Mouse (Mus musculus) CD8-positive naive resting alpha-beta T cell, adult 57 days (primary cell): Measurements from ENCODE around the gene Pdik1l. TPM values are rescaled to one million over a fixed set of nuclear protein-coding genes. Genes with fewer than 3 reads are reported as not detected.

ENCODE experiments used
- total RNA-seq: library from RNA; stranded (reverse); gene quantifications from one replicate; pipeline ENCODE4 v1.2.4, GENCODE M21; 2023

The Pdik1l gene
- total RNA-seq = 10.2 TPM

DNA sequence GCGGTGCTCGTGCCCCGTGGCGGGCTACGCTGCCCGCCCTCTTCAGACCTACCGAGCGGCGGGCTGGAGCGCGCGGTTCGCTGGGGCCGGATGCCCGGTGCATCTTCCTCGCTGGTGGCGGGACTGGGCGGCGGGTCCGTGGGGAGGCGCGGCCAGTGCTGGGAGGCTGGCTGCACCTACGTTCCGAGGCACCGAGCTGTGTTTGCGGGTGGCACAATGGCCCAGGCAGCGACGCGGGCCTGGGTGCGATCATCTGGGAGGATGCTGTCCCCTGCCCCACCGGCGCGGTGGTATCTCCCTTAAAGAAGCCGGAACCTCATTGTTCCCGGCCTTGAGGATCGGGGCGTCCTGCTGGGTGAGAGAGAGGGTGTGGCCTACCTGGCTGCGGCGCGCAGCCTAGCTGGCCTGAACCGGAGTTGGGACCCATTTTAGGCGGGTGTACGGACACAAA lies at the start of gene Pdik1l:
Gene Pdik1l, minus strand, starts transcription at position 321 of the 451 bp plus-strand sequence.

DNA sequence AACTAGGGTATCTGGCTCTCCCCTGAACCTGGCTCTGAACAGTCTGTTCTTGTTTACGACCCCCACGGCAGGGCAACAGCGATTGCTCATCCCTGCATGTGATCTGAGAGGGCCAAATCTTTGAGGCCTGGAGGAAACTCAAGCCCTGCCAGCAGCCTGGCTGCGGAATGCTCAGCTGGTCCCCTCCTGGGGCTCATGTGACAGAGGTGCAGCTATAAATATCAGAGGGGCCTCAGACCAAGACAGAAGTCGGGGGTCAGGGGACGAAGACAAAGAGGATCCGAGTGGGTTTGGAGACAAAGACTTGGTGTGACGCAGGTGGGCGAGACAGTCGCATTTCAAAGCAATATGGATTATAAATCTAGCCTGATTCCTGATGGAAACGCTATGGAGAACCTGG lies 27.2 kb upstream of the Pdik1l start, which contains the start of gene Trim63:
Gene Trim63, plus strand, starts transcription at position 245 of the 400 bp plus-strand sequence.

DNA sequence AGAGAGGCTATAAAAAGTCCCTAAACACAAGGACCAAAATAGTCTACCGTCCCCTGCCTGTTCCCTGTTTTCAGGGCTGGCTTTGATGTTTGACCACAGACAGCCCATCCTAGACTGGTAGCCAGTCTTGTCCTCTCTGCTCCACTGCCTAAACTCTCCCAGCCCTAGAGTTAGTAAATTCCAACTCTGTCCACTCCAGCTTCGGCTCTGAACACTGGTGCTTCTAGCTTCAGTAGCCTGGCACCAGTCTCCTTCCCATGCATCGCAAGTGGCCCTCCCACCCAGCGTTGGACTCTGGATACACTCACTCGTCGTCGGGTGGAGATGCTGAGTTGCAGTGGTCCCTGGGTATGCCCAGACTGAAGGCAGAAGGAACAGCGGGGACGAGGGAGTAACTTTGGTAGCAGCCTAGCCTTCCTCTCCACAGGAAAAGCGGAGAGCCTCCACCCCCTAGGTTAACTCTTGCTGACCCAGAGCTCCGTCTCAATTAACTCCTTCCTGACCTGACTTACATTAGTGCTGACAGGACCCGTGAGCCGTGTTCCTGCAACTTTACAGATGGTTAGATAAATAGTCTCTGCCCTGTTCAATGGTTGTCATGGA lies 33.9 kb downstream of the Pdik1l start, which contains the start of gene Grrp1:
Gene Grrp1, minus strand, starts transcription at position 385 of the 603 bp plus-strand sequence.

DNA sequence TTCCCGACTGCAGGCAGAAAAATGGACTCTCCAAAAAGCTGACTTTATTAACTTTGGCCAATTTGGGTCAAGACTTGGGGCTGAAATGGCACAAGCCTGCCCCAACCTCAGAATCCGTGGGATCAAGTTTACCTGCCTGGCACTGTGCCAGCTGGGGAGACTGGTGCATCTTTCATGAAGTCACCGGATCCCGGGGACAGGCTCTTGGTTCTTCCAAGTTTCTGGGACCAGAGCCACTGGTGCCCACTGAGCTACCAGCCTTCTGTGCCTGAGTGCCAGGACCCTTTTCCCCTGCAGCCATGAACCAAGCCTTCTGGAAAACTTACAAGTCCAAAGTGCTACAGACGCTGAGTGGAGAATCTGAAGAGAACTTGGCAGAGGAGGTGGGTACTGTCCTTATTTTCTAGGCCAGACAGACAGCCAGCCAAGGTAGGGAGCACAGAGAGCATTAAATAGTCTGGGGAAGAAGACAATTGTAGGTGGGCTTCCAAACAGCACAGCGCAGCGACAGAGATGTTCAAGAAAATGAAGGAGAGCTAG lies 40.9 kb downstream of the Pdik1l start, which contains the start of gene Gm30191:
Gene Gm30191, plus strand, starts transcription at position 217 of the 540 bp plus-strand sequence.

DNA sequence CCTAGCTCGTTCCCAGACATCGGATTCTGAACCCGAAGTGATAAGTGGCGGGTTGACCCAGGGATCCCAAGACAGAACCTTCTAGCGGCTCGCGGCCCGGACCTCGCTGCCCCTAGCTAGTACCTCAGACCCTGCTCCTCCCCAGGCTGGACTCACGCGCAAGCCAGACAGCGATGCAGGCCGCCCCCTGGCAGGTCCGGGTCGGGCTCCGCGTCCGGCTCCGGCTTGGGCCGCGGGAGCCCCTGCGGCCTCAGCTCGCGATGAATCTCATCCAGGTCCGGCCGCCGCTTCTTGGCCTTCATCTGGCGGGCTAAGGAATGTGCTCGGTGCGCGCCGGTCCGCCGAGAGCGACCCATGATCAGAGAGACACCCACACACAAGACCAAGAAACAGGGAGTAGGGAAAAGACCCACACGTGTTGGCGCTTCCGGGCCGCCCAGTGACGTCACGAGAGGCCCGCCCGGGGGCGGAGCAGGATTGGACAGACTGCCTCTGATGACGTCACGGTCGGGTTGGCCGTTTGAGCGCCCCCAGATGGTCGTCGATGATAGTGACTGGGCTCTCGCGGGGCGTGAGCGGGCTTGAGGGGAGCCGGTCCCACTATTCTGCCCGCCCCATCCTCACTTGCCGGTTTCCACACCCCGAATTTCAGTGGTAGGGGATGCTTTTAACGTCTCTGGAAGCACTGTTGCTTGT lies 42.4 kb downstream of the Pdik1l start, which contains the start of gene Zfp593:
Gene Zfp593, minus strand, starts transcription at position 445 of the 696 bp plus-strand sequence.

DNA sequence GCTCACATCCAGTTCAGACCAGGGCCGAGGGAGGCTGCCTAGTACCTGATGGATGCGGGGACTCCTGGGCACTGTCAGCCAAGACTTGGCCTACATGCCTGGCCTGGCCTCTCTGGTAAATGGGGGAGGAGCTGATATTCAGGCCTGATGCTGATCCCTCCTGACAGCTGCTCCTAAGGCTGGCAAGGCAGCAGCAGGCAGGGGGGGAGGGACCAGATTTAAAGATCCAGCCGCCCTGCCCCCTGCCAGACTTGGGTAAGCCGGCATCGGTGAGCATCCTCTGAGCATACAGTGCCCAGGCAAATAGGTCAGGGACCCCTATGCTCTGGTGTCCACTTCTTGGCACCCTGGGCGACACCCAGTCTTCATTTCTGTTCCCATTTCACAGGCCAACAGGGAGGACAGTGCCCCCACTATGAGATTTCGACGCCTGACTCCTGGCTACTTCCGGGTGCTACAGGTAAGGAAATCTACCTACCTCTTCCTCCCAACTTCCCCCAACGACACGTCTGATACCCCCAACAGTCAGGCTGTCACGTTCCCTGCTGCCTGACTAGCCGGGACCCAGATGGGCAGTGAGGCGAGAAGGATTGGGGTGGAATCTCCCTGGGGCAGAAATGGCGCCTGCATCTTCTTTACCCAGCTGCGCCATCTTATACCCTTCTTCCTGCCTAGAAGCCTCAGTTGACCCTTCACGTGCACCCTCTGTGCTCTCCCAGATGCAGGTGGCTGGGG lies 44.0 kb downstream of the Pdik1l start, which contains the start of gene E130218I03Rik:
Gene E130218I03Rik, plus strand, starts transcription at position 147 of the 735 bp plus-strand sequence.

DNA sequence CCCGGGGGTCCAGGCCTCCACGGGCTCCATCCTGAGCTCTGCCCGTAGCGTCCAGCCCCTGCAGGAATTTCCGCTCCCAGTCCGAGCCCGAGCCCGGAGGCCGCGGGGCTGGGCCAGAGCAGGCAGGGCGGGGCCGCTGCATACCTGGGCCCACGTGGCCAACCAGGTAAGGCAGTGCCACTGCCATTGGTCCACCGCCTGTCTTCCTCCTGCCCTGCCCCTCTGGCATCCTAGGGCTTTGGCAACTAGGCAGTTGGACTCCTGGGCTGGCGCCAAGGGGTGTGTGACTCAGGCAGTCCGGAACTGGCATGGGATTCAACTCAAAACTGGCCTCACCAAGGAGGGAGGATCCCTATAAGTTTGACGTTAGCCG lies 49.4 kb downstream of the Pdik1l start, which contains the start of gene Cnksr1:
Gene Cnksr1, minus strand, starts transcription at position 121 of the 373 bp plus-strand sequence.

DNA sequence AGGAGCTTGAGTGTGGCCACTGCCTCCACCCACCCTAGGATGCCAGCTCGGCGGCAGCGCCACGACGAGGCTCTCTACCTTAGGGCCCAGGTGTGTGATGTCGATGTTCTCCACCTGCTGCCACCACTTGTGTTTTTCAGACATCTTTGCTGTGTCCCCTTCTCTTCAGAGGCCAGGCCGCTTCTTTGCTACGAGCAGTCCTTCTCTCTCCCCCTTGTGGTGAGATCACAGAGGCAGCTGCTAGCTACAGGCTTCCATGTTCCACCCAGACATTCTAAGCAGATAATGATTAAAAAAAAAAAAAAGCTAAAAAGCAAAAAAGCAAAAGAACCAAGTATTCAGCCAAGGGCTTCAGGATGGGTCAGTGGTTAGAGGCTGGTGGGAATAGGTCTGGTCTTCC lies 60.5 kb downstream of the Pdik1l start, which contains the start of gene Catsper4:
Gene Catsper4, minus strand, starts transcription at position 190 of the 400 bp plus-strand sequence.

Other genes with a start within 250 kb of the Pdik1l start
- gene Zfp683, start 234.1 kb downstream of the Pdik1l start, total RNA-seq = 2.2 TPM
- 6.2 TPM for gene Crybg2, start 227.1 kb downstream of the Pdik1l start, total RNA-seq
- 1,033 TPM for gene Cd52, start 192.8 kb downstream of the Pdik1l start, total RNA-seq
- gene Ubxn11, start 185.3 kb downstream of the Pdik1l start, total RNA-seq = 269 TPM
- 449 TPM for gene Sh3bgrl3, start 159.1 kb downstream of the Pdik1l start, total RNA-seq
- 26.5 TPM for gene Cep85, start 100.8 kb downstream of the Pdik1l start, total RNA-seq
- gene Gm7534, start 84.9 kb downstream of the Pdik1l start, total RNA-seq = not detected
- not detected for gene Catsper4, start 60.5 kb downstream of the Pdik1l start, total RNA-seq
- 0.21 TPM for gene Cnksr1, start 49.5 kb downstream of the Pdik1l start, total RNA-seq
- gene E130218I03Rik, start 44.2 kb downstream of the Pdik1l start, total RNA-seq = not detected
- gene Zfp593, start 42.3 kb downstream of the Pdik1l start, total RNA-seq = 26.3 TPM
- gene Gm30191, start 41.0 kb downstream of the Pdik1l start, total RNA-seq = not detected
- not detected for gene Grrp1, start 33.8 kb downstream of the Pdik1l start, total RNA-seq
- not detected for gene Trim63, start 27.2 kb upstream of the Pdik1l start, total RNA-seq
- gene Slc30a2, start 55.3 kb upstream of the Pdik1l start, total RNA-seq = not detected
- 0.55 TPM for gene Extl1, start 96.0 kb upstream of the Pdik1l start, total RNA-seq
- gene Pafah2, start 108.4 kb upstream of the Pdik1l start, total RNA-seq = 1.5 TPM
- gene Stmn1, start 180.4 kb upstream of the Pdik1l start, total RNA-seq = 17.1 TPM
- gene Paqr7, start 208.8 kb upstream of the Pdik1l start, total RNA-seq = 32.2 TPM
- not detected for gene Aunip, start 223.1 kb upstream of the Pdik1l start, total RNA-seq
- 50.8 TPM for gene Mtfr1l, start 247.5 kb upstream of the Pdik1l start, total RNA-seq